Mouse (Mus musculus) retina, postnatal 7 days (tissue): ENCODE measurements around the gene Msrb3.
A peak's percentile ranks its signal among the peaks of the same experiment; 100 is the strongest.

Source experiments
- DNase-seq: peaks from one replicate; pipeline ENCODE4 v3.0.0-alpha.2; 2012; ENCODE audit warnings: low read depth, low spot score

Gene Msrb3

GRCm38 (mm10) chr10:120810832-120811571, 87.9 kb downstream of the Msrb3 start:
- DNase-seq, result no peak

GRCm38 (mm10) chr10:120810053-120810696, 88.7 kb downstream of the Msrb3 start:
- DNase-seq, result no peak

- no peak for DNase-seq
Observed at GRCm38 (mm10) chr10:120808167-120808566, 90.7 kb downstream of the Msrb3 start.

- no peak for DNase-seq
Observed at GRCm38 (mm10) chr10:120801127-120801526, 97.8 kb downstream of the Msrb3 start.

DNA sequence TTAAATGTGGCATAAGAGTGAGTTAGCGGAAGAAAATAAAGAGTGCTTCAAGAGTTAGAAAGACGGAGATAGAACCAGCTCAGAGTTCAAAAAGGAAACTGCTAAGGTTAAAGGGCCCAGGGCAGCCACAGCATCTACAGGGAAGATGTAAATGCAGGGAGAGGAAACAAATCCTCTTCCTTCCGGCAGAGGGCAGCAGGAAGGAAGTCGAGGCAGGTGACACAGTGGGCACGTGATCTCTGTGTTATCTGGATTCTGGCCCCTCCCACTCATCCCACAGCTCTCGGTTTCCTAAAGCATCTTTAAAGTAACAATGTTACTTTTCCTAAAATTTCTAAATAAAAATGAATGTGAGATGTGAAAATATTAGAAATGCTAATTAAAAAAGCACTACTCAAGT, 99.4 kb downstream of the Msrb3 start:
- no peak for DNase-seq

- DNase-seq, result no peak
Observed at GRCm38 (mm10) chr10:120796749-120797148, 102.2 kb downstream of the Msrb3 start.

DNA sequence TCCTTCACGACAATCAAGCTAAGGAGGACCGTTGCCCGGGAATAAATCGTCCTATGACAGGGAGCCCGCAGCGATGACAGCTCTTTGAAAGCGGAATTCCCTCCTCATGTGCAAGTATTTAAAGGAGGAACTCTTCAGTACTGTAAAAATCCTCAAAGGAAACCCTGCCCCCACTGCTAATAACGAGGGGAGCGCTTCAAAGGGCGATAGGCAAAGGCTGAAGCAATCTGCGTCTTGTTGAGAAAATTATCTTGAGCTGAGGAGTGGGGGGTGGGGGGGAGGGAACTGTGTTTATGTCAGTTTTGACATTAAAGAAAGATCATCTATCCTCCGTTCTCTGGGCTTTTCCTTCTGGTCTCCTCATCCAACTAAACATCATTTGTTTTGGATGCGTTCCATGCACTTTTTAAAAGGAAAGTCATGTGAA, 104.5 kb downstream of the Msrb3 start:
- DNase-seq, result no peak

GRCm38 (mm10) chr10:120792191-120792765, 106.6 kb downstream of the Msrb3 start:
- DNase-seq, result no peak

- DNase-seq, result no peak
Observed at GRCm38 (mm10) chr10:120791438-120791837, 107.5 kb downstream of the Msrb3 start.

GRCm38 (mm10) chr10:120787202-120787601, 111.7 kb downstream of the Msrb3 start:
- no peak for DNase-seq

DNA sequence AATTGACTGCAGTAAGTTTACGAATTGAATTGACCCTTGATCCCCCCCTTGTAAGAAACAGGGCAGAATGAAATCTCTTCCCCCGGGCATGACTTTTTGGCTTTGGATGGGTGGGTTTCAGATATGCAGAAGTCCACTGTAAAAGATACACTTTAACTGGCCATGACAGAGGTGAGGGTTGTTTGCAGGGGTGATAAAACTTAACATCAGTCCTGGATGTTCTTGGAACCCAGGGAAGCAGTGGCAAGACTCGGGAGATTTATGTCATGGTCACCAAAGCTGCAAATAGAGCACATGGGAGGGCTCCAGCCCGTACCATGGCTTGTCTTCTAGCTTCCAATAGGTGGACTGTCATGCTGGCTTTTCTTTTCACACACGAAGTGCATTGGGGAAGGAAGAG, 114.4 kb downstream of the Msrb3 start:
- DNase-seq, result no peak

DNA sequence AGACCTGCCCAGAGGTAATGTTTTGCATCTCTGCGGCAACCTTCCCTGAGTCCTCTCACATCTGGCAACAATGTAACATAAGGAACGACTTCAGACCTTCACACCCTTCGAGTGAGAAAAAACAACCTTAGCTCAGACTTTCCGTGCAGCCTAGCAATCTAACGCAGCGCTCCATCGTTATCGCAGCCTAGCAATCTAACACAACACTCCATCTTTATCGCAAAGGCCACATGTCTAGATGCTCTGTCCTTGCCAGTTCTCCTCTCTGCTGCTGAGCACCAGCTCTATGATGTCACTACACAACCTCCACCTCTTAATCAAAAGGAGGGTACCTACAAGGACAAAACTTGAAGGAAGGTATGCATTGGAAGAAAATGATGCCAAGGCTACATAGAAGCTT, 115.5 kb downstream of the Msrb3 start:
- no peak for DNase-seq

- DNase-seq, result no peak
Observed at GRCm38 (mm10) chr10:120777499-120777898, 121.4 kb downstream of the Msrb3 start.

GRCm38 (mm10) chr10:120775361-120775760, 123.5 kb downstream of the Msrb3 start:
- no peak for DNase-seq

DNA sequence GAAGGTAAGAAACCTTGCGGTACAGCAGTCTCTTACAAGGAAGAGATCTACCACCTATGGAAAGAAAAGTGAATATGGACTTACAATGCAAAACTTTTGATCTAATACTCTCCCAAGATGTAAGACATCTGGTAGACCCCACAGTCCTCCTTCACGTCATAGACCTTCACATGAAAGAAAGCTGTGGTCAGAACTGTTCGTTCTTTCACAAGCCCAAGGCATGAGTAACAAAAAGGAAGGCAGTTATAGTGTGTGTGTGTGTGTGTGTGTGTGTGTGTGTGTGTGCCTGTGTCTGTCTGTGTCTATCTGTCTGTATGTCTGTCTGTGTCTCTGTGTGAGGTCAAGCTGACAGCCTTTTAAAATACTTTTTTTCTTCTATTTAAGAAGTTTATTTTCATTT, 131.5 kb downstream of the Msrb3 start:
- DNase-seq, result no peak

GRCm38 (mm10) chr10:120765398-120765797, 133.5 kb downstream of the Msrb3 start:
- DNase-seq, result no peak

DNA sequence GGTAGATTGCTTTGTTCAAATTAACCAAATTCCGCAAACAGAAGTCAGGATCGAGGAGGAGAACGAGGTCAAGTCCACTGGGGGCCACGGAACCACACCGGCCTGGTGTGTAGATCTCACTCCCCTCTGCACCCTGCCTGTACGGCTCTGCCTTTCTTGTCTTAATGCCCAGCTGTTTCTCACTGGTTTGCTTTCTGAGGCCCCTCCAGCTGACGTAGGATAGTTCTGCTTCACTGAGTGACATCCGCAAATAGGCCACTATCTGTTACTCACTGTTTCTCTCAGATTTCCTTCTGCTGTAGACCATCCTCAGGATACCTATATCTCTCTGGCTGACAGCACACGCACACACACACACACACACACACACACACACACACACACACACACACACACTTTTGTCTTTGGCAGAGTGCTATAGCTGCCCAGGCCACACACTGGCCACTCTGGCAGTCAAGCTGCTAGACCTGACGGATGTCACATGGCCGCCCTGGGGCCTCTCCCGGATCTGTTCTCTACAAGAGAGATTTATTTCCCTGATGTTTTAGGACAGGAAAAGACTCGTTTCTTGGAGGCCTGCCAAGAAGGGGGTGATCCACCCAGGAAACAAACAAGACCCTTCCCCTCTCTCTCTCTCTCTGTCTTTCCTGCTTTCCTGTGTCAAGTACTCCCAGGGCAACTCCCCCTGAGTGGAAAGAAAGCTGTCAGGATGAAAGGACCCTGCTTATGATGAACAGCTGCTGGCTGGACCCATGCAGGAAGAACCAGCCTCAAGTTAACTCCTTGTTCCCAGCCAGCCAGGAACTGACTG, 135.0 kb downstream of the Msrb3 start:
- DNase-seq, result peak; percentile 19

- DNase-seq, result no peak
Observed at GRCm38 (mm10) chr10:120762958-120763357, 135.9 kb downstream of the Msrb3 start.

DNA sequence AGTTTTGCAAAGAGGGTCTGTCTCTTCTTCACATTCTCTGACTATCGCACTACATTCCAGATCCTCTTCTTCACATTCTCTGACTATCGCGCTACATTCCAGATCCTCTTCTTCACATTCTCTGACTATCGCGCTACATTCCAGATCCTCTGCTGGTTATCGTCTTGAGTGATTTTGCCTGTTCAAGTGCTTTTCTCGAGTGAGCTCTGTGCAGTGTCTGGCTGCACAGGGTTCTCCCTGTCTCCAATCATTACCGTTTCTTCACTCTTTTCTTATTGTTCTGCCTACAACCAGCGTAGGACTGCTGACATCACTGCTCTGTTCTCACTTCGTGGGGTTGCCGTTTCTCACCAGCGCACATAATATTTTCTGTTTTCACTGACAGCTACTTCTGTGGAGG, 138.2 kb downstream of the Msrb3 start:
- DNase-seq, result no peak

GRCm38 (mm10) chr10:120759883-120760282, 139.0 kb downstream of the Msrb3 start:
- no peak for DNase-seq

DNA sequence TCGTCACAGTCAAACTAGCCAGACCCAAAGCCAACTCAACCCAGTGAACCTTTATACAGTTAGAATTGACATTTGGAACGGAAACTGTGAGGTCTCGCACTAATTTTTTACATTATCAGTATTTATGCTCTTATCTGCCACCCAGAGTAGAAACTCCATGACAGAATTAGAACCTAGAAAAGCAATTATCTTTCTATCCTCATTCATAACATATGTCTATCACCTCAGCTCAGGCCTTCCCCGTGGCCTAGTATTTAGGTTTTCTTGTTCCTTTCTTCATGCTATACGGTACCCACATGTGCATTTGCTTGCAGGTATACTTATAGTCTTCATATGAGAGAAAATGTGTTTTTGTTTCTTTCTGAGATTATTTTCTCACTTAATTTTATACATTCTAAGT, 146.4 kb downstream of the Msrb3 start:
- no peak for DNase-seq

GRCm38 (mm10) chr10:120751821-120752261, 147.1 kb downstream of the Msrb3 start:
- no peak for DNase-seq
